Mouse (Mus musculus) adrenal gland, postnatal 14 days (tissue): ENCODE results near the gene Banp. TPM values are rescaled to one million over a fixed set of nuclear protein-coding genes. Genes with fewer than 3 reads are reported as not detected.

Source experiments
- DNase-seq: peaks from one replicate; pipeline ENCODE4 v3.0.0; 2021; ENCODE audit warnings: mixed read lengths
- total RNA-seq: library from RNA; stranded (reverse); gene quantifications from 2 replicates; pipeline ENCODE4 v1.2.3, GENCODE M21; 2021

Gene Banp
- total RNA-seq, 1 experiment from 2014 or later: 30.4 TPM

- peak; percentile 89 for DNase-seq
These were observed 1.5 kb downstream of the Banp start for GRCm38 (mm10) chr8:121950749-121951655.

- DNase-seq: no peak
These were observed 2.1 kb downstream of the Banp start for GRCm38 (mm10) chr8:121951656-121952009.

DNA sequence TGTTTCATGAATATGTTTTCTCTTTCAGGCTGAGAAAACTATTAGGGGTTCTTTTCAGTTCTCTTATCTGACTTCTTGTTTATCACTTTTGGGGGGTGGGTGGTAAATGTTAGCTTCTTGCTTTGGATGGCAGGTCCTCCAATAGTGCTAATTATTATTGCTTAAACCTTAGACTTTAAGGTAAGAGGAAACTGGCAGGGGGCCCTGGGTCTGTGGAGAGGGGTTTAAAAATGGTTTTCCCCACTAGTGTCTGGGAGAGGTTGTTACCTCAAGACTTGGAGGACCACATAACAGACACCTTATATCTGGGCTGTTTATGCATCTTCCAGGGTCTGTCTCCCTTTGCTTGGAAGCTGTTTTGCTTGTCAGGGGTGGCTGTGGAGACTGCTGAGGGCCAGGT is 2.6 kb downstream of the Banp start:
- no peak for DNase-seq

- no peak for DNase-seq
These were observed 3.2 kb downstream of the Banp start for GRCm38 (mm10) chr8:121952800-121953199.

DNA sequence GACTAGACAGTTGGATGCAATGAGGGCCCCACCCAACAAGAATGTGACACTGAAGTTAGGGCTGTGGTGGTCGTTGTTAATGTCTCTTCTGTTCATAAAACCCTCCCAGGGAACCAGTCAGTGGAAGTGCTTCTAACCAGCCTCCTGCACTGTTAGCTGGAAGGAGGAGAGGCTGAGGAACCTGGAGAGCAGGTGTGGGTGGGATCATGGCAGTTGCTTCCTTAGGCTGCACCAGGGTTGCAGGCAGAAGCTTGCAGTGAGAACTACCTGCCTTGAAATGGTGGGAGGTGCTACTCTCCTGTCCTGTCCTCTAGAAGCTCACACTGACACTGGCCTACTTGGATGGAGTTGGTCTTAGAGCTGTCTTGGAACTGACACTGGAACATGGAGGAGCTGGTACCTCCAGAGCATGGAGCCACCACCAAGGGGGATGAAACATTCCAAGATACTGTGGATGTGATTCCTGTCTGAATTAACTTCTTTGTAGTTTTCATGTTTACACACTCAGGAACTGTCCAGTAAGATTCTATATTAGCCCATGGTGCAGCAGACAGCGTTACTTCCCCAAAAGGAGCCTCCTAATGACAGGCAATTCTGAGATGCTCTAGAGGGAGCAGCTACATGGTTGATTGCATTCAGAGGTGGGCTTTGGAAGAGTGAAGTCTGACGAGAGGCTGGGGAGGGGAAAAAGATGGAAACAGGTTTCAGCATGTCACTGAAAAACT is 4.4 kb downstream of the Banp start:
- no peak for DNase-seq

- no peak for DNase-seq
These were observed 5.5 kb downstream of the Banp start for GRCm38 (mm10) chr8:121954981-121955555.

- no peak for DNase-seq
These were observed 6.4 kb downstream of the Banp start for GRCm38 (mm10) chr8:121955825-121956500.

GRCm38 (mm10) chr8:121958395-121958794 is 8.8 kb downstream of the Banp start:
- DNase-seq: no peak

GRCm38 (mm10) chr8:121962892-121963291 is 13.3 kb downstream of the Banp start:
- no peak for DNase-seq

DNA sequence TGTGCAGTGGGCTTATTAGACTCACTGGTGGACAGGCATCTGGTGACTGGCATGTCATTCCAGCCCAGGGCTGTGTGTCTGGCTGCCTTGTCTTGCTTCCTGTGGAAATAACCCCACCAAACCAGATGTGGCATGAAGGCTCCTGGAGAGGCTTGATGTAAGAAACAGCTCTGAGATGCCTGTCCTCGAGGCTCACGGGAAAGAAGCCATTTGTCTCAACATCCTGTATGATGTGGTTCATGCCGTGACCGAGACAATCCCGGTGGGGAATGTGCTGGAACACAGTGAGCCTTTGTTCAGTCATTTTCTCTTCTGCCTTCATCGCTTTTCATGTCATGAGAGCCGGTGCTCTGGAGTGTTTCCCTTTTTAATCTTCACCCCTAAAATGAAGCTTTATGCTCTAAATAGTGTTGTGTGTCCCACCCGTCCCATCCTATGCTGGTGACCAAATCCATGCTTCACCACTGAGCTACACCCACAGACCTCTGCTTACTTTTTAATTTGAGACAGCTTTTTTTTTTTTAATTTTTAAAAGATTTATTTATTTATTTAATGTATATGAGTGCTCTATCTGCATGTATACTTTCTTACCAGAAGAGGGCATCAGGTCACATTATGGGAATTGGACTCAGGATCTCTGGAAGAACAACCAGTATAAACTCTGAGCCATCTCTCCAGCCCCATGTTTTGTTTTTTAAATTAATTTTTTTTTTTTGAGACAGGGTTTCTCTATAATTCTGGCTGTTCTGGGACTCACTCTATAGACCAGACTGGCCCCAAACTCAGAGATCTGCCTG is 15.4 kb downstream of the Banp start:
- DNase-seq: no peak

- DNase-seq: no peak
These were observed 16.6 kb downstream of the Banp start for GRCm38 (mm10) chr8:121966110-121966509.

- peak; percentile 63 for DNase-seq
These were observed 17.3 kb downstream of the Banp start for GRCm38 (mm10) chr8:121966714-121967448.

DNA sequence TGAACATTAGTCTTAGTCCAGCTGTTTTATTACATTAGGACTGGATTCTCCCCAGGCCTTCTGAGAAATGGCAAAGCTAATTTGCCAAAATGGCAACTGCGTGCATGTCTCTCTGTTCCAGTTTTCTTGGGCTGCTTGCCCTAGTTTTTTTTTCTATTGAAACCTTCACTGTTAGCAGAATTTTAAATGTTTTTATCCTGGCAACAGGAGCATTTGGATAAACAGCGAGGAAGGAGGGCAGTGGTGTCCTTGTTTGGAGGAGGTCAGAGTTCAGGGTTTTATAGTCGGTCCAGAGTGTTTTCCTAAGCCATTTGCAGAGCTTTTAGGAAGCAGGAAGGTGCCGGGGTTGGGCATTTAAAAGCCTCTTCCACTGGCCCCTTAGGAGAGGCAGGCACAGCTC is 18.4 kb downstream of the Banp start:
- peak; percentile 22 for DNase-seq

- DNase-seq: no peak
These were observed 19.0 kb downstream of the Banp start for GRCm38 (mm10) chr8:121968542-121968941.

DNA sequence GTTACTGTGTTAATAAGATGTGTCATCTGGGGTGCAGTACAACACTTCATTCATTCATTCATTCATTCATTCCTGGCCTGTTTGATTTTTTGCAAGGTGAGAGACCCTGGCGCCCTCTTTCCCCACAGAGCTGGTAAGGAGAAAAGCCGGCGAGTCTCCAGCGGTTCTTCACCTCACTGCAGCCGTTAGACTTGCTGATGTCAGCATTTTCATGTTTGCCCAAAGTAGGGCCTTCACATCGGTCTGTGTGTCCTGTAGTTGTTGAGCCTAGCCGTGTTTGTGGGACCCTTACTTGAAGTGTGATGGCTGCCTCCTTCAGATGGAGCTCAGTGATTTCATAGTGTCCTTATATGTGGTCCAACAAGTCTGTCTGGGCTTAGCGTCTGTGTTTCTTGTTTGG is 20.7 kb downstream of the Banp start:
- no peak for DNase-seq

GRCm38 (mm10) chr8:121971488-121972058 is 22.0 kb downstream of the Banp start:
- no peak for DNase-seq

DNA sequence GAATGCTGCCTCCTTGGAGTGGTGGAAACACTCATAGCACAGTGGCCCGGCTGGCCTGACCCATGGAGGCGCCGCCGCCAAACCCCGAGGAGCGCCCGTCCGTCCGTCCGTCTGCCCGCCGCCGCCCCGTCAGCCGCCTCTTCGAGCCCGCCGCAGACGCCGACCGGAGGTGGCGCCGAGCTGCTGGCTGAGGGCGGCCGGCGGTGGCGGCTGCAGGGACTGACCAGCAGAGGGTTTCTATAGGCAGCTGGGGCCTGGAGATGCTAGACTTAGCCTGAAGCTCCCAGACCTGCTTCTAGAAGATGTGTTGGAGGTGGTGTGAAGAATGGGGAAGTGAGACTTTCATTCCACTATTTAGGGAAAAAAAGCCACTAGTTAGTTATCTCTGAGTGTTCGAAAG is 24.4 kb downstream of the Banp start:
- no peak for DNase-seq

- DNase-seq: peak; percentile 50
These were observed 28.5 kb downstream of the Banp start for GRCm38 (mm10) chr8:121977819-121978590.

DNA sequence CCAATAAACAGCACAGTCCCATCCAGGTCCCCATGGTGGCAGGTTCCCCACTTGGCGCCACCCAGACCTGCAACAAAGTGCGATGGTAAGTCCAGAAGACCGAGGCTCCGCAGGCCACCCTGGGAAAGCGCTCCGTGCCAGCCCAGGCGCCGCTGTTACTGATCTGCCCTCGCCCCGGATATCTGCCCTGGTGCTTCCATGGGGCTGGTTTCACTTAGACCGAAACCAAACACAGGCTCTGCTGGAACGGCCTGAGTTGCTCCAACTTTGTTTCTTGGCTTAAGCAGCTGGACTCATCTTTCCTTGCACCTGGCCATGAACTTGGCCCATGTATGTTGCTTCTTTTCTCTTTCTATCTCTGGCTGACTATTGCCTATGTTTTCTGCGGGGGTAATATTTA is 29.1 kb downstream of the Banp start:
- no peak for DNase-seq
